9 mouse cellular contexts compared by ENCODE assay signal in genomic region chr17:90628469-90628868, GRCm38 (mm10).
A peak's percentile ranks its signal among the peaks of the same experiment; 100 is the strongest.
DNase-seq lines count a peak whose midpoint lies in the region; ATAC-seq and TF ChIP-seq lines count a peak whose summit lies in the region.
"Had no signal": no experiment of that assay in that cellular context is flagged by ENCODE, and none has a peak within 500 bp of the region (broad histone marks: within the 10 kb centered on the region; RNA-seq: fewer than 3 reads in every experiment).

No protein-coding gene starts in this region.

- ATAC-seq in liver, embryonic 11.5 days (replicated peaks; ENCODE audit: low FRiP score) = no peak; the same call in 1 of the 2 replicates
- ATAC-seq in intestine, embryonic 16.5 days = peak; percentile 23; the same call in 1 of the 2 replicates

- WGBS in liver, adult 2 months = 47% methylated on average over 2 of the region's 2 CpGs
- WGBS in liver, embryonic 11.5 days = 54% methylated on average over 2 of the region's 2 CpGs
- WGBS in intestine, embryonic 16.5 days = 33% methylated on average over 2 of the region's 2 CpGs

- H3K9ac ChIP-seq in liver, adult 2 months (ENCODE audit: low read depth, low read length) = no peak overlapping the region
- H3K9ac ChIP-seq in liver, embryonic 11.5 days (ENCODE audit: low read depth, low read length) = no peak overlapping the region
- H3K9ac ChIP-seq in intestine, embryonic 16.5 days (ENCODE audit: low read depth, low read length) = no peak overlapping the region
- H3K9ac ChIP-seq: liver, embryonic 13.5 days had no signal

- no peak overlapping the region for H3K4me3 ChIP-seq in liver, adult 2 months (ENCODE audit: insufficient read depth, low read depth, low read length)
- H3K4me3 ChIP-seq in liver, embryonic 11.5 days (ENCODE audit: low read depth, low read length) = no peak overlapping the region
- no peak overlapping the region for H3K4me3 ChIP-seq in intestine, embryonic 16.5 days (ENCODE audit: low read length)
- H3K4me3 ChIP-seq: liver, embryonic 13.5 days had no signal

- no peak for TF ChIP-seq POLR2A in liver, adult 2 months (IDR thresholded peaks at IDR 0.05; ENCODE audit: extremely low read depth, insufficient read depth, low read length)

- H3K79me2 ChIP-seq in liver, adult 2 months (ENCODE audit: control insufficient read depth, insufficient read depth, low read length) = no peaks in the 10 kb centered on the region

- H3K9me3 ChIP-seq in liver, embryonic 11.5 days (ENCODE audit: control insufficient read depth, low read length) = no peaks in the 10 kb centered on the region
- no peaks in the 10 kb centered on the region for H3K9me3 ChIP-seq in intestine, embryonic 16.5 days (ENCODE audit: control insufficient read depth, low read length)
- H3K9me3 ChIP-seq: liver, embryonic 13.5 days had no signal

- intact Hi-C loops in gastrocnemius, postnatal 36 days (cut with DNase I) = no loop called here

- H3K27ac ChIP-seq in liver, adult 2 months (replicated peaks; ENCODE audit: insufficient read depth, low read depth, low read length) = no peak overlapping the region
- H3K27ac ChIP-seq in liver, embryonic 11.5 days (ENCODE audit: low read depth, low read length) = no peak overlapping the region
- no peak overlapping the region for H3K27ac ChIP-seq in intestine, embryonic 16.5 days (ENCODE audit: low read length)
- H3K27ac ChIP-seq: liver, embryonic 13.5 days had no signal

- no peak overlapping the region for H3K4me2 ChIP-seq in liver, embryonic 11.5 days
- H3K4me2 ChIP-seq in intestine, embryonic 16.5 days (ENCODE audit: low read depth, low read length) = no peak overlapping the region
- H3K4me2 ChIP-seq: liver, embryonic 13.5 days had no signal

- H3K36me3 ChIP-seq in liver, adult 2 months (ENCODE audit: control insufficient read depth, insufficient read depth, low read length) = no peaks in the 10 kb centered on the region
- no peaks in the 10 kb centered on the region for H3K36me3 ChIP-seq in liver, embryonic 11.5 days (ENCODE audit: control insufficient read depth, insufficient read depth, low read length)
- no peaks in the 10 kb centered on the region for H3K36me3 ChIP-seq in intestine, embryonic 16.5 days (ENCODE audit: control insufficient read depth, insufficient read depth, low read length)
- H3K36me3 ChIP-seq: liver, embryonic 13.5 days had no signal

- DNase-seq in adrenal gland, adult (ENCODE audit: inconsistent age in 2 of 2, low spot score in 1 of 2) = peak; percentile 7 to 73
- no peak for DNase-seq in adrenal gland, postnatal 4 days (ENCODE audit: low spot score in 2 of 2)
- peak; percentile 14 for DNase-seq in liver, adult 2 months (ENCODE audit: extremely low read depth, low read depth, low spot score)
- no peak for DNase-seq in liver, embryonic 11.5 days (ENCODE audit: low spot score)
- peak; percentile 27 to 66 for DNase-seq in cerebellum, postnatal 36 days
- peak; percentile 50 to 63 for DNase-seq in right cerebral cortex, postnatal 10 days (ENCODE audit: low spot score in 2 of 2)
- DNase-seq in gastrocnemius, postnatal 36 days = no peak
- DNase-seq: liver, embryonic 13.5 days had no signal

- H3K4me1 ChIP-seq in liver, adult 2 months (ENCODE audit: control insufficient read depth, insufficient read depth, low read length) = no peaks in the 10 kb centered on the region
- H3K4me1 ChIP-seq in liver, embryonic 11.5 days (replicated peaks; ENCODE audit: control insufficient read depth, insufficient read depth, low read length) = no peaks in the 10 kb centered on the region
- no peaks in the 10 kb centered on the region for H3K4me1 ChIP-seq in intestine, embryonic 16.5 days (ENCODE audit: control insufficient read depth, insufficient read depth, low read length)
- H3K4me1 ChIP-seq: liver, embryonic 13.5 days had no signal

- H3K27me3 ChIP-seq in liver, adult 2 months (ENCODE audit: control insufficient read depth, insufficient read depth, low read length) = no peaks in the 10 kb centered on the region
- no peaks in the 10 kb centered on the region for H3K27me3 ChIP-seq in liver, embryonic 11.5 days (replicated peaks; ENCODE audit: control insufficient read depth, insufficient read depth, low read length)
- no peaks in the 10 kb centered on the region for H3K27me3 ChIP-seq in intestine, embryonic 16.5 days (replicated peaks; ENCODE audit: control insufficient read depth, insufficient read depth, low read length)
- H3K27me3 ChIP-seq: liver, embryonic 13.5 days had no signal

- TF ChIP-seq CTCF in liver, adult 2 months (IDR thresholded peaks at IDR 0.05; ENCODE audit: low read depth, low read length) = no peak

Comparison
In these comparisons a context has a peak if more than half of its experiments do, and no peak if none do; other contexts are left out.
1. DNase-seq: peak in adrenal gland, adult (2 of 2), liver, adult 2 months (single experiment), cerebellum, postnatal 36 days (2 of 2) and right cerebral cortex, postnatal 10 days (2 of 2); none in adrenal gland, postnatal 4 days (0 of 2), liver, embryonic 11.5 days (single experiment) and gastrocnemius, postnatal 36 days (0 of 2).